Mouse (Mus musculus) layer of hippocampus, postnatal 14 days (tissue): Measurements from ENCODE around the gene Cct8. TPM values are rescaled to one million over a fixed set of nuclear protein-coding genes. Genes with fewer than 3 reads are reported as not detected.
A peak's percentile ranks its signal among the peaks of the same experiment; 100 is the strongest.
"Not testable (repeated sequence)": the region's sequence is repeated elsewhere in the genome, so short reads cannot be mapped to it uniquely, and the experiment has no call there.

Experiments
- DNase-seq, 2 experiments: peaks; one replicate each; pipeline ENCODE4 v3.0.0; 2021 to 2022; ENCODE audit warnings: low spot score in 2 of 2, mixed read lengths in 1 of 2
- long read RNA-seq, 2 experiments: library from polyadenylated mRNA; stranded (forward); transcript quantifications; one replicate each; pipeline ENCODE4 v2.0.0; 2021
- total RNA-seq, 2 experiments: library from RNA; stranded (reverse); gene quantifications; 2 replicates each; pipeline ENCODE4 v1.2.3; 2021

Gene Cct8
- 100 to 1,000 TPM; 171 to 179 TPM for total RNA-seq
- long read RNA-seq, experiment 1, transcript Cct8-201 (15 exons, 2,394 nt): major isoform, 178 of 203 reads
- long read RNA-seq, experiment 1, partial matches to known transcripts: 9 of 203 reads
- long read RNA-seq, experiment 1, other reads (novel, unspliced or antisense): 16 of 203 reads
- long read RNA-seq, experiment 2, transcript Cct8-201 (15 exons, 2,394 nt): major isoform, 222 of 253 reads
- long read RNA-seq, experiment 2, partial matches to known transcripts: 10 of 253 reads
- long read RNA-seq, experiment 2, other reads (novel, unspliced or antisense): 21 of 253 reads

GRCm38 (mm10) chr16:87495716-87496447 is at the start of gene Cct8:
Gene Cct8 (minus strand): TSS chr16:87495873.
- DNase-seq: peak; percentile 91 to 97

GRCm38 (mm10) chr16:87528755-87529154 is 33.1 kb upstream of the Cct8 start:
- no peak for DNase-seq

DNA sequence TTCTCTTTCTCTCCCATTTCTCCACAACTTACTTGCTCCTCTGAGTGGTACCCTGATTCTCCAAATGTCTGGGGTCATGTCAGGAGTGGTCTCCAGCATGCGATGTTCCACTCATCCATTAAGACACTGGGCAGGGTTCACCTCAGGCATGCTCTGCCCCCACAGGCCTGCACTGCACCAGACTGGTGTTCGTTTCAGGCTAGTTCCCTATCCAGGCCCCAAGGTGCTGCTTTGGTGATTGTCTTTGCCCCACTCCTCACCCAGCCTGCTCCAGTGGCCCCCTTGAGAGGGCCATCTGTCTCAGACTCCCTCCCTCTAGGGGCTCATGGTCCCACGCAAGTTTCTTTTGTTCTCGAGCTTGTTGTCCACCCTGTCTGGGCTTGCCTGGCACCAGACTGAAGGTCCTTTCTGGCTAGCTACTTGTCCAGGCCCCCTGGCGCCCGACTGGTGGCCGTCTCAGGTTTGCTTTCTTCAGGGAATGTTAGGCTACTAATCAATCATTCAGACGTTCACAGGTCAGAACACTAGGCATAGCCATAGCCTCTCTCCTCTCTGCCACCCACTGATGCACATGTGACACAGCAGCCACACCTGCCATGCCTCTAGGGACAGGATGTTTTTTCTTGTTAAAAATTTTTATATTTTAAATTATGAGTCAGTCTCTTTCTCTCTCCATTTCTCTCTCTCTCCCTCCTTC is 32.0 kb upstream of the Cct8 start:
- DNase-seq: no peak

GRCm38 (mm10) chr16:87524228-87524627 is 28.6 kb upstream of the Cct8 start:
- no peak for DNase-seq

- no peak for DNase-seq
Observed at GRCm38 (mm10) chr16:87512331-87512730, 16.7 kb upstream of the Cct8 start.

DNA sequence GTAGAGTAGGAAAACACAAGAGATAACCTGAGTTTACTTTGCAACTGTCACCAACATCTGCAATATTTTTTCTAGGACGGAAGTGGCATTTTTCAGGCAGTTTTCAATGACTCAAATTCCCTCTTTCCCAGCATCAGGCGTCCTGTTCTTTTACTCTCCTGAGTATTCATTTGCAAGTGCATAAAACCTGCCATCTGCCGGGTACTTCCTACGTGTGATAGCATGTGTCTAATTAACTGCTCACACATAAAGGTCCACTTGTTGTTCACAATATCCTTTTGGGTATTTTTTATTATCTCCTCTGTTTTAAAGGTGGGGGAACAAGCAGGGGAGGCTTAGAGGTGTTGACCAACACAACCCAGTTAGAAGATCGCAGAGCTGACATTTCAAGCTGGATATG is 16.0 kb upstream of the Cct8 start:
- DNase-seq: no peak

- no peak for DNase-seq
Observed at GRCm38 (mm10) chr16:87501304-87502078, 5.8 kb upstream of the Cct8 start.

DNA sequence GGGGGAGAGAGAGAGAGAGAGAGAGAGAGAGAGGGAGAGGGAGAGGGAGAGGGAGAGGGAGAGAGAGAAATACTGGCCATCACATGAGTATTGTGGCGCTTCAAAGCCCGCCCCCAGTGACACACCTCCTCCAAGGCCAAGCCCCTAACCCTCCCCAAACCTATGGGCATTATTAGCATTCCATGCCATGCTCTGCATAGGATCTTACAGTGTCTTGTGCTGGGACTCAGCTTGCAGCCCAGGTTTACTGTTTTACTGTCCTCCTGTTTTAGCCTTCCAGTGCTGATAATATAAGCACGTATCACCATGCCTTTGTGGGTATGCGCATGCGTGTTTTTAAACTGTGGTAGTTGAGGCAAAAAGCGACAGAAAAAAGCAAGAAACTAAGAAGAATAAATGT is 3.9 kb upstream of the Cct8 start:
- no peak for DNase-seq

GRCm38 (mm10) chr16:87497171-87497570 is 1.5 kb upstream of the Cct8 start:
- DNase-seq: no peak

DNA sequence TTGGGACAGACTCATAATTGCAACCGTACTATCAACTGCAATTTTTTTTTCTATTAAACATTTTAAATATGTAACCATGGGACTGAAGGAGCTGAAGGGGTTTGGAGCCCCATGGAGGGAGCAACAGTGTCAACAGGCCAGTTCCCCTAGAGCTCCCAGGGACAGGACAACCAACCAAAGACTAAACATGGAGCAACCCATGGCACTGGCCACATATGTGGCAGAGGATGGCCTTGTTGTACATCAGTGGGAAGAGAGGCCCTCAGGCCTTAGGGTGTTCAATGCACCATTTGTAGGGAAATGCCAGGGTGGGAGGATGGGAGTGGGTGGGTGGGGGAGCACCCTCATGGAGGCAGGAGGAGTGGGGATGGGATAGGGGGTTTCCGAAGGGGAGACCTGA is 1.1 kb upstream of the Cct8 start:
- no peak for DNase-seq

DNA sequence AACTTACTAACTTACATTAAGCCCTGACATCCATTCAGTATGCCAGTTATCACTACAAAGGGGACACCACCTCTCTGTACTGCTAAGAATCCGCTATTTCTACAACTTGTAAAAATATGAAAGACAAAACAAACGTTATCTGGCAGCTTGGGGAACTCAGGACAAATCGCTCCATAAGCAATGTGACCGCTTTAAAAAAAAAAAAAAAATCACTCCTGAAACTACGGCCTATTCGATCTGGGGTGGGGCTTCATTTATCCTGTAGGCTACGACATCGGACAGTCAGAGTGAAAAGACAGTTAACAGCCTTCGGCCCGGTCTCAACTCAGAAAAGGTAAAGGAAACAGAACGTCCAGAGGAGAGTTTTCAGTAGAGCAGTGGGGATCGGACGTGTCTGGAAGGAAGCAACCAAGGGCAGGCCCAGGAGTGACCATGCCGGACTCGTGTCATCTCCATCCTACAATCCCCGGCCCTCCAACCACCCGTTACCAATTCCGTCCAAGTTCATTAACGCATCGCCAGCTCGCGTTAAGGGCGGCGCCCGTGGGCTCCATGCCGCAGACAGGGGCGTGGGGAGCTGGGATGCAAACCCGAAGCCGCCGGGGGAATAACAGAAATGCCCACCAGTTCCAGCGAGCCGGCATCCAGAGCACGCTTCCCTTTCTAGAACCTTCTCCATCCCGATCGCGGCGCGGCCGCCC is 568 bp downstream of the Cct8 start:
- peak in 1 of 2 experiments; percentile 10 for DNase-seq

DNA sequence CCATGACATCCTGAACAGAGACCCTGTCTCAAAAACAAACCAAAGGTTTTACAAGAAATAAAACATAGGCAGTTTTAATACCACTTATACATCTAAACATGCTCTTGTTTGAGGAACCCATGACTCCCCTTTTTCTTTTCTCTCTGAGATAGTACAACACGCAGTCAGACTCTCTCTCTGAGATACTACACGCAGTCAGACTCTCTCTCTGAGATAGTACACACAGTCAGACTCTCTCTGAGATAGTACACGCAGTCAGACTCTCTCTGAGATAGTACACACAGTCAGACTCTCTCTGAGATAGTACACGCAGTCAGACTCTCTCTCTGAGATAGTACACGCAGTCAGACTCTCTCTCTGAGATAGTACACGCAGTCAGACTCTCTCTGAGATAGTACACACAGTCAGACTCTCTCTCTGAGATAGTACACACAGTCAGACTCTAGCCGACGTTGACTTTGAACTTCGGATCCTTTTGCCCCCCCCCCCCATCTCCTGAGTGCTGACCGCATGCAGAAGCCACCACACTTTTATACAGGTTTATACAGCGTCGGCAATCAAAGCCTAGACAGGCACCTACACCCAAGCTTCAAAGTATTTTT is 3.4 kb downstream of the Cct8 start:
- DNase-seq: not testable (repeated sequence)

DNA sequence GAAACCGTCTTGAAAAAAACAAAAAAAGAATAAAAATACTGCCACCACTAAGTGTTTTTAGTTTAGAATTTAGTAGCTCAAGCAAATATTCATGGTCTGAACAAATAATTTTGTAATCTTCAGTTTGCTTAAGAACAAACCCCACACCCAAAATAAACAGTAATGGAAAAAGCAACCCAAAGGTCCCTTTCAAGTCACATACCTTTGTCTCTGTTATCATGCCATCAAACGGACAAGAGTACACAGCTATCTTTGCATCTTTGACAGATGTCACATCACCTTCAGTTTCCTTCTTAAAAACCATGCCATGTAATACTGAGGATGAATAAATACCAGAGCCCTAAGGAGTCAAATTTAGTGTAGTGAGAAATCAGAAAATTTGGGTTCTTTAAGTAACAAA is 7.1 kb downstream of the Cct8 start:
- DNase-seq: no peak

DNA sequence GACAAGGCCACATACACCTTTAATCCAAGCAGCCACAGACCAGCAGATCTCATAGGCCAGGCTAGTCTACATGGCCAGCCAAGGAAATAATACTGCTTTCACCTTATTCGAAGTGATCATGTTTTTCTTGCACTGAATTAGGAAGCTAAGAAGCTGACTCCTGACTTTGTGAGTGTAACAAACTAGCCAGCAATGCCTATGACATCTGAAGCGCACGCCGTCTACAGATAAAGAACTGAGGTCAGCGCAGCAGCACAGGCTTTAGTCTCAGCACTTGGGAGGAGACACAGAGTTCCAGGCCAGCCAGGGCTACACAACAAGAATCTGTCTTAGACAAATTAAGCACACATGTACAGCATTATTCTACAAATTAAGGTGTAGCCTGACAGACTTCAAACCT is 8.9 kb downstream of the Cct8 start:
- DNase-seq: no peak

DNA sequence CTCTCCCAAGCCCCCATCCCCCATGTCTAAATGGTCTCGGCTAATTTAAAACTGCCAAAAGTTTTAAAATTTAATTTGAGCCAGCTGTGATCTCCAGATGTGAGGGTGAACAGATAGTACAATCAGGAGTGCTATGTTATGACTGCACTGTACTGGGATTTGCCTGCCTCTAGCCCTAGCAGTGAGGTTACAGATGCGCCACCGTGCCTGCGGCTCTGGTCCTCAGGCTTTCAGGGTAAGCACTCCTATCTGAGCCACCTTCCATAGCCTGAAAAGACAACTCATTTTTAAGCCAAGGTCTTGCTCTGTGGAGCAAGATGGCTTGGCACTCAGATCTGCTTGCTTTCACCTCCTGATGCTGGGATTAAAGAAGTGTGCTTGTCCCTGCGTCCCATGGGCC is 11.3 kb downstream of the Cct8 start:
- DNase-seq: no peak

DNA sequence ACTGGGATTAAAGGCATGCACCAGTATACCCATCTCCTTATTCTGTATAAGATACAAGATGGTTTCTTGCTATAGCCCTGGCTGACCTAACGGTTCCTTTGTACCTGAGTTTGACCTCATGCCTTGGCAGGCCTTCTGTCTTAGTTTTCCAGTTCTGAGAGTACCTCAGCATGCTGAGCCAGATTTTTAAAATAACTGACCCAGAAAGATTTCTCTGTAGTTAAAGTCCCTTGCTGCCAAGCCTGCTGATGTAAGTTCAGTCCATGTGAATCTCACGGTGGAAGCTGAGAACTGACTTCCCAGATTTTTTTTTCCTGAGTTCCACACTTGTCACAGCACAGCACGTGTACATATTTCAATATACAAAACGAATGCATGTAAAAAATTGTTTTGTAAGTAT is 25.1 kb downstream of the Cct8 start:
- DNase-seq: no peak

DNA sequence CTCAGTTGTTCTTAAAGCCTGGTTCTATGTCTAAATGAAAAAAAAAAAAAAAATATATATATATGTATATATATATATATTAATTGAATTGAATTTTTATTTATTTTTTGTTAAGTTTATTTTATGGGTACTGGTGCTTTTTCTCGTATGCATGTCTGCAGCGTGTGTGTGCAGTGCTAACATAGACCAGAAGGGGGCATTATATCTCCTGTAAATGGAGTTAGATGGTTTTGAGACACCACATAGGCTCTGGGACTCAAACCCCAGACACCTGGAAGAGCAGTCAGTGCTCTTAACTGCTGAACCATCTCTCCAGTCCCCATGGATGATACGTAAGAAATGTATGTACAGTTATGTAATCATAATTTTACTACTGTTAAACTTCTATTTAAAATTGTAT is 36.9 kb downstream of the Cct8 start:
- DNase-seq: no peak

GRCm38 (mm10) chr16:87455180-87455611 is 40.5 kb downstream of the Cct8 start:
- DNase-seq: no peak

GRCm38 (mm10) chr16:87454419-87455179 is 41.1 kb downstream of the Cct8 start, which contains the start of gene Usp16:
Gene Usp16 (plus strand): TSS chr16:87454703.
- DNase-seq: peak; percentile 86 to 94
